Mouse (Mus musculus) c-Kit-positive CD71-negative TER-119-negative erythroid progenitor cells, embryonic 14.5 days (primary cell): Measurements from ENCODE around the gene Papss2.
"Not testable (repeated sequence)": the region's sequence is repeated elsewhere in the genome, so short reads cannot be mapped to it uniquely, and the experiment has no call there.

Experiments
- DNase-seq: peaks from one replicate; pipeline ENCODE4 v3.0.0-alpha.2; 2013; ENCODE audit warnings: low read depth

The Papss2 gene

GRCm38 (mm10) chr19:32641535-32641934 is 45.9 kb downstream of the Papss2 start:
- DNase-seq = no peak

GRCm38 (mm10) chr19:32641995-32642394 is 46.4 kb downstream of the Papss2 start:
- no peak for DNase-seq

GRCm38 (mm10) chr19:32643642-32644041 is 48.1 kb downstream of the Papss2 start:
- no peak for DNase-seq

GRCm38 (mm10) chr19:32645939-32646338 is 50.3 kb downstream of the Papss2 start:
- no peak for DNase-seq

- DNase-seq = no peak
These were observed 50.8 kb downstream of the Papss2 start for GRCm38 (mm10) chr19:32646382-32646781.

GRCm38 (mm10) chr19:32648019-32648571 is 52.5 kb downstream of the Papss2 start:
- no peak for DNase-seq

- DNase-seq = no peak
These were observed 55.5 kb downstream of the Papss2 start for GRCm38 (mm10) chr19:32651046-32651445.

GRCm38 (mm10) chr19:32653122-32653521 is 57.5 kb downstream of the Papss2 start:
- DNase-seq = no peak

- no peak for DNase-seq
These were observed 58.2 kb downstream of the Papss2 start for GRCm38 (mm10) chr19:32653630-32654362.

- no peak for DNase-seq
These were observed 63.8 kb downstream of the Papss2 start for GRCm38 (mm10) chr19:32659346-32659745.

GRCm38 (mm10) chr19:32662936-32663335 is 67.3 kb downstream of the Papss2 start:
- DNase-seq = no peak

GRCm38 (mm10) chr19:32665243-32665642 is 69.7 kb downstream of the Papss2 start:
- no peak for DNase-seq

- not testable (repeated sequence) for DNase-seq
These were observed 72.2 kb downstream of the Papss2 start for GRCm38 (mm10) chr19:32667830-32668229.

GRCm38 (mm10) chr19:32675766-32676165 is 80.2 kb downstream of the Papss2 start:
- no peak for DNase-seq

GRCm38 (mm10) chr19:32680894-32681293 is 85.3 kb downstream of the Papss2 start:
- no peak for DNase-seq

- DNase-seq = no peak
These were observed 87.5 kb downstream of the Papss2 start for GRCm38 (mm10) chr19:32683081-32683480.

GRCm38 (mm10) chr19:32687721-32688120 is 92.1 kb downstream of the Papss2 start:
- DNase-seq = no peak

GRCm38 (mm10) chr19:32688227-32688626 is 92.6 kb downstream of the Papss2 start:
- not testable (repeated sequence) for DNase-seq

- peak; percentile 19 for DNase-seq
These were observed 94.1 kb downstream of the Papss2 start for GRCm38 (mm10) chr19:32689724-32690123.

- no peak for DNase-seq
These were observed 101.1 kb downstream of the Papss2 start for GRCm38 (mm10) chr19:32696674-32697073.

- DNase-seq = no peak
These were observed 106.6 kb downstream of the Papss2 start for GRCm38 (mm10) chr19:32702191-32702590.

- no peak for DNase-seq
These were observed 113.4 kb downstream of the Papss2 start for GRCm38 (mm10) chr19:32708996-32709395.

GRCm38 (mm10) chr19:32710288-32710687 is 114.7 kb downstream of the Papss2 start:
- DNase-seq = no peak
